Mouse (Mus musculus): ENCODE results near the gene Naa35. TPM values are rescaled to one million over a fixed set of nuclear protein-coding genes. Genes with fewer than 3 reads are reported as not detected.

Gene Naa35
- polyA plus RNA-seq (2015; fragmentation: Nextera tagmentation; extraction: Ambion mirVana), result 77.0 and 84.4 TPM in 2 replicates

GRCm38 (mm10) chr13:59584947-59585647 is at the start of gene Naa35, which contains the start of gene Agtpbp1:
Gene Naa35, plus strand, starts transcription at chr13:59585259.
Gene Agtpbp1, minus strand, starts transcription at chr13:59585227.
- Histone ChIP-seq H3K9me3 (replicated peaks; ENCODE audit: control insufficient read depth, low read length) (no peaks in the 10 kb centered on the region), H3K27ac (ENCODE audit: low read length) (peak within 1 kb of the TSS; percentile 87), H3K9ac (ENCODE audit: low read length) (peak within 1 kb of the TSS; percentile 87), H3K27me3 (ENCODE audit: control insufficient read depth, insufficient read depth, low read length) (no peaks in the 10 kb centered on the region), H3K4me3 (ENCODE audit: low read length) (peak within 1 kb of the TSS; percentile 85), H3K4me2 (ENCODE audit: low read depth, low read length) (peak within 1 kb of the TSS; percentile 96), H3K36me3 (ENCODE audit: control insufficient read depth, insufficient read depth) (peaks cover 12% of the 10 kb centered on the region), H3K4me1 (ENCODE audit: control insufficient read depth, insufficient read depth, low read length) (peaks cover 21% of the 10 kb centered on the region)
- under 1% methylated on average over 67 of the region's 83 CpGs for WGBS
- ATAC-seq (replicated peaks; ENCODE audit: extremely low read depth, insufficient read depth, low FRiP score), result peak; percentile 98

- WGBS, result 88% methylated on average over 6 of the region's 6 CpGs
- ATAC-seq (replicated peaks; ENCODE audit: extremely low read depth, insufficient read depth, low FRiP score), result no peak
- no peak overlapping the region for H3K9ac ChIP-seq (ENCODE audit: low read length)
- no peak overlapping the region for H3K4me2 ChIP-seq (ENCODE audit: low read depth, low read length)
- 0 out of 2 replicates have a peak, but pooled peaks cover 3% of the 10 kb centered on the region for H3K36me3 ChIP-seq (ENCODE audit: control insufficient read depth, insufficient read depth)
- H3K27me3 ChIP-seq (ENCODE audit: control insufficient read depth, insufficient read depth, low read length), result no peaks in the 10 kb centered on the region
- H3K27ac ChIP-seq (ENCODE audit: low read length), result no peak overlapping the region
- no peak overlapping the region for H3K4me3 ChIP-seq (ENCODE audit: low read length)
- no peaks in the 10 kb centered on the region for H3K9me3 ChIP-seq (replicated peaks; ENCODE audit: control insufficient read depth, low read length)
- no peaks in the 10 kb centered on the region for H3K4me1 ChIP-seq (ENCODE audit: control insufficient read depth, insufficient read depth, low read length)
These were observed 49.3 kb upstream of the Naa35 start for GRCm38 (mm10) chr13:59535746-59536145.

- Histone ChIP-seq H3K4me3 (ENCODE audit: low read length) (no peak overlapping the region), H3K36me3 (ENCODE audit: control insufficient read depth, insufficient read depth) (0 out of 2 replicates have a peak, but pooled peaks cover 3% of the 10 kb centered on the region), H3K4me1 (ENCODE audit: control insufficient read depth, insufficient read depth, low read length) (no peaks in the 10 kb centered on the region), H3K9me3 (replicated peaks; ENCODE audit: control insufficient read depth, low read length) (no peaks in the 10 kb centered on the region), H3K4me2 (ENCODE audit: low read depth, low read length) (no peak overlapping the region), H3K27me3 (ENCODE audit: control insufficient read depth, insufficient read depth, low read length) (no peaks in the 10 kb centered on the region), H3K9ac (ENCODE audit: low read length) (no peak overlapping the region), H3K27ac (ENCODE audit: low read length) (no peak overlapping the region)
- 68% methylated on average over 2 of the region's 2 CpGs for WGBS
- no peak for ATAC-seq (replicated peaks; ENCODE audit: extremely low read depth, insufficient read depth, low FRiP score)
These were observed 48.4 kb upstream of the Naa35 start for GRCm38 (mm10) chr13:59536631-59537030.

- no peaks in the 10 kb centered on the region for H3K27me3 ChIP-seq (ENCODE audit: control insufficient read depth, insufficient read depth, low read length)
- H3K9ac ChIP-seq (ENCODE audit: low read length), result no peak overlapping the region
- no peak overlapping the region for H3K27ac ChIP-seq (ENCODE audit: low read length)
- 87% methylated on average over 5 of the region's 5 CpGs for WGBS
- no peak overlapping the region for H3K4me3 ChIP-seq (ENCODE audit: low read length)
- H3K4me2 ChIP-seq (ENCODE audit: low read depth, low read length), result no peak overlapping the region
- no peaks in the 10 kb centered on the region for H3K9me3 ChIP-seq (replicated peaks; ENCODE audit: control insufficient read depth, low read length)
- H3K4me1 ChIP-seq (ENCODE audit: control insufficient read depth, insufficient read depth, low read length), result no peaks in the 10 kb centered on the region
- ATAC-seq (replicated peaks; ENCODE audit: extremely low read depth, insufficient read depth, low FRiP score), result no peak
- no peaks in the 10 kb centered on the region for H3K36me3 ChIP-seq (ENCODE audit: control insufficient read depth, insufficient read depth)
These were observed 46.4 kb upstream of the Naa35 start for GRCm38 (mm10) chr13:59538661-59539060.

- Histone ChIP-seq H3K4me2 (ENCODE audit: low read depth, low read length) (no peak overlapping the region), H3K27me3 (ENCODE audit: control insufficient read depth, insufficient read depth, low read length) (no peaks in the 10 kb centered on the region), H3K27ac (ENCODE audit: low read length) (no peak overlapping the region), H3K9ac (ENCODE audit: low read length) (no peak overlapping the region), H3K4me3 (ENCODE audit: low read length) (no peak overlapping the region), H3K36me3 (ENCODE audit: control insufficient read depth, insufficient read depth) (no peaks in the 10 kb centered on the region), H3K4me1 (ENCODE audit: control insufficient read depth, insufficient read depth, low read length) (peaks cover 6% of the 10 kb centered on the region; the same call in 1 of the 2 replicates), H3K9me3 (replicated peaks; ENCODE audit: control insufficient read depth, low read length) (no peaks in the 10 kb centered on the region)
- WGBS, result 76% methylated on average over 5 of the region's 5 CpGs
- no peak for ATAC-seq (replicated peaks; ENCODE audit: extremely low read depth, insufficient read depth, low FRiP score)
These were observed 45.0 kb upstream of the Naa35 start for GRCm38 (mm10) chr13:59540030-59540429.

GRCm38 (mm10) chr13:59542411-59542810 is 42.6 kb upstream of the Naa35 start:
- Histone ChIP-seq H3K4me2 (ENCODE audit: low read depth, low read length) (no peak overlapping the region), H3K9me3 (replicated peaks; ENCODE audit: control insufficient read depth, low read length) (no peaks in the 10 kb centered on the region), H3K27me3 (ENCODE audit: control insufficient read depth, insufficient read depth, low read length) (no peaks in the 10 kb centered on the region), H3K9ac (ENCODE audit: low read length) (no peak overlapping the region), H3K36me3 (ENCODE audit: control insufficient read depth, insufficient read depth) (no peaks in the 10 kb centered on the region), H3K4me1 (ENCODE audit: control insufficient read depth, insufficient read depth, low read length) (peaks cover 23% of the 10 kb centered on the region), H3K27ac (ENCODE audit: low read length) (no peak overlapping the region), H3K4me3 (ENCODE audit: low read length) (no peak overlapping the region)
- 92% methylated on average over 10 of the region's 10 CpGs for WGBS
- no peak for ATAC-seq (replicated peaks; ENCODE audit: extremely low read depth, insufficient read depth, low FRiP score)

- H3K4me3 ChIP-seq (ENCODE audit: low read length), result no peak overlapping the region
- H3K27ac ChIP-seq (ENCODE audit: low read length), result peak overlapping the region; percentile 68
- H3K36me3 ChIP-seq (ENCODE audit: control insufficient read depth, insufficient read depth), result no peaks in the 10 kb centered on the region
- H3K4me1 ChIP-seq (ENCODE audit: control insufficient read depth, insufficient read depth, low read length), result peaks cover 38% of the 10 kb centered on the region
- H3K27me3 ChIP-seq (ENCODE audit: control insufficient read depth, insufficient read depth, low read length), result no peaks in the 10 kb centered on the region
- no peaks in the 10 kb centered on the region for H3K9me3 ChIP-seq (replicated peaks; ENCODE audit: control insufficient read depth, low read length)
- 47% methylated on average over 2 of the region's 2 CpGs for WGBS
- no peak overlapping the region for H3K4me2 ChIP-seq (ENCODE audit: low read depth, low read length)
- no peak overlapping the region for H3K9ac ChIP-seq (ENCODE audit: low read length)
- ATAC-seq (replicated peaks; ENCODE audit: extremely low read depth, insufficient read depth, low FRiP score), result no peak
These were observed 38.0 kb upstream of the Naa35 start for GRCm38 (mm10) chr13:59547091-59547490.

GRCm38 (mm10) chr13:59547716-59548115 is 37.3 kb upstream of the Naa35 start:
- Histone ChIP-seq H3K27ac (ENCODE audit: low read length) (peak overlapping the region; percentile 68), H3K9ac (ENCODE audit: low read length) (no peak overlapping the region), H3K4me3 (ENCODE audit: low read length) (no peak overlapping the region), H3K4me2 (ENCODE audit: low read depth, low read length) (no peak overlapping the region), H3K27me3 (ENCODE audit: control insufficient read depth, insufficient read depth, low read length) (no peaks in the 10 kb centered on the region), H3K9me3 (replicated peaks; ENCODE audit: control insufficient read depth, low read length) (no peaks in the 10 kb centered on the region), H3K36me3 (ENCODE audit: control insufficient read depth, insufficient read depth) (no peaks in the 10 kb centered on the region), H3K4me1 (ENCODE audit: control insufficient read depth, insufficient read depth, low read length) (peaks cover 38% of the 10 kb centered on the region)
- ATAC-seq (replicated peaks; ENCODE audit: extremely low read depth, insufficient read depth, low FRiP score), result no peak
- WGBS, result 61% methylated on average over 4 of the region's 4 CpGs

GRCm38 (mm10) chr13:59549318-59549798 is 35.7 kb upstream of the Naa35 start:
- H3K4me3 ChIP-seq (ENCODE audit: low read length), result no peak overlapping the region
- peaks cover 38% of the 10 kb centered on the region for H3K4me1 ChIP-seq (ENCODE audit: control insufficient read depth, insufficient read depth, low read length)
- WGBS, result 16% methylated on average over 1 of the region's 1 CpGs
- no peak overlapping the region for H3K9ac ChIP-seq (ENCODE audit: low read length)
- no peak overlapping the region for H3K27ac ChIP-seq (ENCODE audit: low read length)
- ATAC-seq (replicated peaks; ENCODE audit: extremely low read depth, insufficient read depth, low FRiP score), result no peak
- H3K9me3 ChIP-seq (replicated peaks; ENCODE audit: control insufficient read depth, low read length), result no peaks in the 10 kb centered on the region
- H3K4me2 ChIP-seq (ENCODE audit: low read depth, low read length), result no peak overlapping the region
- no peaks in the 10 kb centered on the region for H3K36me3 ChIP-seq (ENCODE audit: control insufficient read depth, insufficient read depth)
- H3K27me3 ChIP-seq (ENCODE audit: control insufficient read depth, insufficient read depth, low read length), result no peaks in the 10 kb centered on the region
